In genomic region chr14:25225214-25225613, GRCm38 (mm10) we compare ENCODE assay signal across 10 mouse cellular contexts.
DNase-seq lines count a peak whose midpoint lies in the region; ATAC-seq lines count a peak whose summit lies in the region.
"Had no signal": no experiment of that assay in that cellular context is flagged by ENCODE, and none has a peak within 500 bp of the region (broad histone marks: within the 10 kb centered on the region; RNA-seq: fewer than 3 reads in every experiment).

No protein-coding gene starts in this region.

- 65% methylated on average over 3 of the region's 3 CpGs for WGBS in forebrain, embryonic 10.5 days
- 69% methylated on average over 3 of the region's 3 CpGs for WGBS in forebrain, embryonic 11.5 days
- WGBS in forebrain, embryonic 13.5 days, result 52% methylated on average over 3 of the region's 3 CpGs
- 36% methylated on average over 3 of the region's 3 CpGs for WGBS in limb, embryonic 15.5 days

- H3K27ac ChIP-seq in forebrain, embryonic 10.5 days, result peak overlapping the region; percentile 85
- no peak overlapping the region for H3K27ac ChIP-seq in forebrain, embryonic 11.5 days (ENCODE audit: low read depth, low read length)
- H3K27ac ChIP-seq in forebrain, embryonic 13.5 days, result peak overlapping the region; percentile 89
- peak overlapping the region; percentile 91; the same call in 1 of the 2 replicates for H3K27ac ChIP-seq in limb, embryonic 15.5 days

- peaks cover 65% of the 10 kb centered on the region for H3K4me1 ChIP-seq in forebrain, embryonic 10.5 days
- peaks cover 6% of the 10 kb centered on the region; the same call in 1 of the 2 replicates for H3K4me1 ChIP-seq in forebrain, embryonic 11.5 days (replicated peaks; ENCODE audit: control insufficient read depth, insufficient read depth, low read length)
- H3K4me1 ChIP-seq in forebrain, embryonic 13.5 days, result peaks cover 57% of the 10 kb centered on the region
- peaks cover 49% of the 10 kb centered on the region for H3K4me1 ChIP-seq in limb, embryonic 15.5 days

- H3K27me3 ChIP-seq in forebrain, embryonic 10.5 days (ENCODE audit: poor library complexity, severe bottlenecking), result peaks cover 15% of the 10 kb centered on the region
- no peaks in the 10 kb centered on the region for H3K27me3 ChIP-seq in forebrain, embryonic 11.5 days (ENCODE audit: control insufficient read depth, insufficient read depth, low read length)
- no peaks in the 10 kb centered on the region for H3K27me3 ChIP-seq in forebrain, embryonic 13.5 days
- no peaks in the 10 kb centered on the region for H3K27me3 ChIP-seq in limb, embryonic 15.5 days

- H3K36me3 ChIP-seq in forebrain, embryonic 10.5 days (replicated peaks), result no peaks in the 10 kb centered on the region
- no peaks in the 10 kb centered on the region for H3K36me3 ChIP-seq in forebrain, embryonic 11.5 days (ENCODE audit: control insufficient read depth, insufficient read depth, low read length)
- no peaks in the 10 kb centered on the region for H3K36me3 ChIP-seq in forebrain, embryonic 13.5 days (ENCODE audit: poor library complexity, severe bottlenecking)
- H3K36me3 ChIP-seq in limb, embryonic 15.5 days, result no peaks in the 10 kb centered on the region

- no peaks in the 10 kb centered on the region for H3K9me3 ChIP-seq in forebrain, embryonic 10.5 days
- H3K9me3 ChIP-seq in forebrain, embryonic 11.5 days (ENCODE audit: control insufficient read depth, low read length), result no peaks in the 10 kb centered on the region
- H3K9me3 ChIP-seq in forebrain, embryonic 13.5 days (replicated peaks), result no peaks in the 10 kb centered on the region
- H3K9me3 ChIP-seq in limb, embryonic 15.5 days, result no peaks in the 10 kb centered on the region

- H3K4me3 ChIP-seq in forebrain, embryonic 10.5 days, result no peak overlapping the region
- no peak overlapping the region for H3K4me3 ChIP-seq in forebrain, embryonic 11.5 days (ENCODE audit: low read depth, low read length)
- no peak overlapping the region for H3K4me3 ChIP-seq in forebrain, embryonic 13.5 days
- no peak overlapping the region for H3K4me3 ChIP-seq in limb, embryonic 15.5 days

- DNase-seq in forebrain, embryonic 10.5 days (ENCODE audit: extremely low spot score, low spot score), result no peak
- no peak for DNase-seq in forebrain, embryonic 11.5 days (ENCODE audit: low spot score)
- DNase-seq in NIH3T3 (ENCODE audit: low read depth), result peak; percentile 39
- no peak for DNase-seq in left cerebral cortex, postnatal 36 days (ENCODE audit: low spot score in 2 of 2)
- DNase-seq in spleen, adult 12 weeks (ENCODE audit: low spot score), result no peak
- no peak for DNase-seq in T-cell, adult 2 months (ENCODE audit: low spot score)
- DNase-seq: heart, adult 11 months; kidney, adult 11 months had no signal

- no peak overlapping the region for H3K9ac ChIP-seq in forebrain, embryonic 11.5 days (ENCODE audit: low read length)
- no peak overlapping the region for H3K9ac ChIP-seq in forebrain, embryonic 13.5 days
- H3K9ac ChIP-seq in limb, embryonic 15.5 days, result no peak overlapping the region

- intact Hi-C loops in left cerebral cortex, postnatal 36 days (cut with DNase I), result loop anchor here (5.0 kb wide), 2 partner anchors 98 to 232 kb away; partner anchors contain the start of gene Zmiz1

- H3K4me2 ChIP-seq in forebrain, embryonic 11.5 days (ENCODE audit: low read depth, low read length, severe bottlenecking), result no peak overlapping the region
- H3K4me2 ChIP-seq in forebrain, embryonic 13.5 days, result peak overlapping the region; percentile 40
- no peak overlapping the region for H3K4me2 ChIP-seq in limb, embryonic 15.5 days

- no peak for ATAC-seq in forebrain, embryonic 11.5 days (replicated peaks; ENCODE audit: low FRiP score)
- ATAC-seq in forebrain, embryonic 13.5 days, result no peak
- ATAC-seq in limb, embryonic 15.5 days (ENCODE audit: insufficient number of reproducible peaks, low FRiP score, low TSS enrichment, low read depth), result no peak
